Mouse (Mus musculus): ENCODE data around the gene Fbrsl1. TPM values are rescaled to one million over a fixed set of nuclear protein-coding genes. Genes with fewer than 3 reads are reported as not detected.

Fbrsl1 gene
- polyA plus RNA-seq, 1 experiment: 150 TPM

DNA sequence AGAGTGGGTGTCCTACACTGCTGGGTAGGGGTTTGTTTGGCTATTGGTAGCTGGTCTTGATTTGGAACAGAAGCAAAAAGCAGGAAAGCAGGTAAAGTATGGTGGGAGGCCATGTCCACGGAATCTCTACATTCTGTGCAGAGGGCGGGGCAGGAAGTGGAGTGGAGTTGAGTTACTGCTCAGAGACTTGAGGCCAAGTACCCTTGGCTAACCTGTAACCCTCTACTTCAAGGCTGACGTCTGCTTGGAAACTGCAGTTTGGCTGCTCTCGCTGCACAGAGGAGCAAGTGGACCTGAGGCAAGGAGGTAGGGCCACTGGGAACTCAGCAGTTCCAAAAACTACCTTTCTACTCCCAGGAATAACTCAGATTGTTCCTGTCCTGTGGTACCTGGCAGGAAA, 103.8 kb downstream of the Fbrsl1 start, which contains the start of gene Lrcol1:
Lrcol1 (plus strand) TSS at position 207 of the 400 bp plus-strand sequence.
- H3K27ac ChIP-seq (ENCODE audit: insufficient read depth, low read depth, low read length): no peak within 1 kb of the TSS
- H3K27me3 ChIP-seq (ENCODE audit: control insufficient read depth, insufficient read depth, low read length): peaks cover 11% of the 10 kb centered on the region
- no peaks in the 10 kb centered on the region for H3K36me3 ChIP-seq (ENCODE audit: control insufficient read depth, insufficient read depth, low read length)
- no peak within 1 kb of the TSS for H3K4me3 ChIP-seq (ENCODE audit: low read depth, low read length)
- no peak for TF ChIP-seq CTCF (IDR thresholded peaks at IDR 0.05; ENCODE audit: extremely low read depth, insufficient read length, insufficient replicate concordance, low read depth, low read length)
- no peak for TF ChIP-seq POLR2A (IDR thresholded peaks at IDR 0.05; ENCODE audit: low read depth, low read length)
- peaks cover 7% of the 10 kb centered on the region; the same call in 1 of the 2 replicates for H3K4me1 ChIP-seq (ENCODE audit: control insufficient read depth, insufficient read depth, insufficient read length, low read length)
- 56% methylated on average over 4 of the region's 4 CpGs for WGBS

DNA sequence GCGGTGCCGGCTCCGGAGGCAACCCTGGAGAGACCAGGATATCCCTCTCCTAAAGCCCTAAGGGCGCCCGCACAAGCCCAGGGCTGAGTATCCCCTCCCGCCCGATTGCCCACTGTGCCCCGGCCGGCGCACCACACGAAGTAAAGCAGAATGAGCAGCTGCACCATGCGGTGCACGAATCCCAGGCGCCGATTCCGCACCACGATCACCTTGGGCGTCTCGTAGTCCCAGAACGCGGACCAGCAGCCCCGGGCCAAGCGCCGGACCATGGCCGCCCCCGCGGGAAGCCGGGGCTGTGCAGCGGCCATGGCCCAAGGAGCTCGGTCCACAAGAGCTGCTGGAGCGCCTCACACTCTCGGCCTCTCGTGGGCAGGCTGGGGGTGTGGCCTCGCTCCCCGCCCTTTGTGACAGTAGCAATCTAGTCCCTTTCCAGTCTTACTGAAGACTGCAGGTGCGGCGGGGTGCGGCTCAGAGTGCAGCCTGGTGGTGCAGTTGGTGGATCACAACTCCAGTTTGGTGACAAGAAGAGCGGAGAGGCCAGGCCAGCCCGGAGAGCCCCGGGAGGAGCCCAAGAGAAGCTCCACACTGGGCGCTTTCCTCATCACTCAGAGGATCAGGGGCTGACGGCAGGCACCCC, 105.5 kb downstream of the Fbrsl1 start, which contains the start of gene P2rx2:
P2rx2 (minus strand) TSS at position 565 of the 637 bp plus-strand sequence.
- TF ChIP-seq CTCF (IDR thresholded peaks at IDR 0.05; ENCODE audit: extremely low read depth, insufficient read length, insufficient replicate concordance, low read depth, low read length) (no peak), POLR2A (IDR thresholded peaks at IDR 0.05; ENCODE audit: low read depth, low read length) (no peak)
- Histone ChIP-seq H3K27ac (ENCODE audit: insufficient read depth, low read depth, low read length) (no peak within 1 kb of the TSS), H3K4me1 (ENCODE audit: control insufficient read depth, insufficient read depth, insufficient read length, low read length) (peaks cover 7% of the 10 kb centered on the region; the same call in 1 of the 2 replicates), H3K27me3 (ENCODE audit: control insufficient read depth, insufficient read depth, low read length) (peaks cover 11% of the 10 kb centered on the region), H3K4me3 (ENCODE audit: low read depth, low read length) (peak within 1 kb of the TSS; percentile 60), H3K36me3 (ENCODE audit: control insufficient read depth, insufficient read depth, low read length) (no peaks in the 10 kb centered on the region)
- under 1% methylated on average over 43 of the region's 43 CpGs for WGBS

DNA sequence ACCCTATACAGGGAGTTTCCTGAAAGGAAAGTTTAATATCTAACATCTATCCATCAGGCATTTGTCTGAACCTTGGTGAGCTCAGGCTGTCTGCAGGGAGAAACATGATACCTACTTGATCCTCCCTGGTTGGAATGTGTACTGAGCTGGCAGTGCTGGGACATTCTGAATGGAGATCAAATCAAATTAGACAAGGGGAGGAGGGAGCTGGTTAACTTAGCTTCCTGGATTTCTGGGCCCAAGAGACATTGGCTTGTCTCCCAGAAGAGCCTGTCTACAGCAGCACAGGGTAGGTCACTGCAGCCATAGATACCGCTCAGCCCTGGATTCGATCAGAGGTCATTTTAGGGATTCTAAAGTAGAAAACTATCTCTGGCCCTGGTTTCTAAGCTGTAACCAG, 109.5 kb downstream of the Fbrsl1 start:
- peaks cover 7% of the 10 kb centered on the region; the same call in 1 of the 2 replicates for H3K4me1 ChIP-seq (ENCODE audit: control insufficient read depth, insufficient read depth, insufficient read length, low read length)

DNA sequence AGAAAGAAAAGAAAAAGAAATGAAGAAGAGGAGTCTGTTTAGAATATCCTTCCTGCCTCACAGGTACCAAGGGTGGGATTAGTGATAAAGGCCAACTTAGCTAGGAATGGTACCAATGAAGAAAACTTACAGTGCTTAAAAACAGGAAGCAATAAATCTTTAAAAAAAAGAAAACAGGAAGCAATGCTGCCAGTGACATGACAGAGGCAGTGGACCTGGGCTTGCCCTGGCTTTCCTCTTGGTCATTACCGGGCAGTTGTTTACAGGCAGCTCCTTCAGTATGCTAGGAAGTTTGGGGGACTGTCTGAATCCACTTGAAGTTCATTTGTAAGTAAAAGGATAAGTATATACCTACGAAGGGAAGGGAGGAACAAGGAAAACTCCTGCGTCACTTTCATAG, 117.8 kb downstream of the Fbrsl1 start:
- no peak overlapping the region for H3K4me3 ChIP-seq (ENCODE audit: low read depth, low read length)
- peaks cover 13% of the 10 kb centered on the region; the same call in 1 of the 2 replicates for H3K36me3 ChIP-seq (ENCODE audit: control insufficient read depth, insufficient read depth, low read length)
- H3K4me1 ChIP-seq (ENCODE audit: control insufficient read depth, insufficient read depth, insufficient read length, low read length): no peaks in the 10 kb centered on the region
- no peaks in the 10 kb centered on the region for H3K27me3 ChIP-seq (ENCODE audit: control insufficient read depth, insufficient read depth, low read length)
- no peak for TF ChIP-seq POLR2A (IDR thresholded peaks at IDR 0.05; ENCODE audit: low read depth, low read length)
- TF ChIP-seq CTCF (IDR thresholded peaks at IDR 0.05; ENCODE audit: extremely low read depth, insufficient read length, insufficient replicate concordance, low read depth, low read length): no peak
- 79% methylated on average over 3 of the region's 3 CpGs for WGBS
- H3K27ac ChIP-seq (ENCODE audit: insufficient read depth, low read depth, low read length): no peak overlapping the region

More for the DNA sequence above, 109.5 kb downstream of the Fbrsl1 start:
- Histone ChIP-seq H3K27me3 (ENCODE audit: control insufficient read depth, insufficient read depth, low read length) (peaks cover 11% of the 10 kb centered on the region), H3K27ac (ENCODE audit: insufficient read depth, low read depth, low read length) (no peak overlapping the region), H3K36me3 (ENCODE audit: control insufficient read depth, insufficient read depth, low read length) (0 out of 2 replicates have a peak, but pooled peaks cover 2% of the 10 kb centered on the region), H3K4me3 (ENCODE audit: low read depth, low read length) (no peak overlapping the region)
- TF ChIP-seq POLR2A (IDR thresholded peaks at IDR 0.05; ENCODE audit: low read depth, low read length) (no peak), CTCF (IDR thresholded peaks at IDR 0.05; ENCODE audit: extremely low read depth, insufficient read length, insufficient replicate concordance, low read depth, low read length) (no peak)
- 67% methylated on average over 2 of the region's 2 CpGs for WGBS

GRCm38 (mm10) chr5:110313127-110313526, 135.2 kb downstream of the Fbrsl1 start:
- TF ChIP-seq POLR2A (IDR thresholded peaks at IDR 0.05; ENCODE audit: low read depth, low read length) (no peak), CTCF (IDR thresholded peaks at IDR 0.05; ENCODE audit: extremely low read depth, insufficient read length, insufficient replicate concordance, low read depth, low read length) (no peak)

More at GRCm38 (mm10) chr5:110313127-110313526, 135.2 kb downstream of the Fbrsl1 start:
- 95% methylated on average over 3 of the region's 3 CpGs for WGBS
- H3K27me3 ChIP-seq (ENCODE audit: control insufficient read depth, insufficient read depth, low read length): no peaks in the 10 kb centered on the region
- H3K4me3 ChIP-seq (ENCODE audit: low read depth, low read length): no peak overlapping the region
- H3K27ac ChIP-seq (ENCODE audit: insufficient read depth, low read depth, low read length): no peak overlapping the region
- peaks cover 2% of the 10 kb centered on the region for H3K36me3 ChIP-seq (ENCODE audit: control insufficient read depth, insufficient read depth, low read length)
- H3K4me1 ChIP-seq (ENCODE audit: control insufficient read depth, insufficient read depth, insufficient read length, low read length): no peaks in the 10 kb centered on the region

Other genes starting within 250 kb of the Fbrsl1 start
- 2.8 and 4.6 TPM in 2 replicates for gene Ankle2, start 217.5 kb downstream of the Fbrsl1 start, polyA plus RNA-seq (2012; rRNA removed)
- 7.3 and 8.6 TPM in 2 replicates for gene Pgam5, start 178.6 kb downstream of the Fbrsl1 start, polyA plus RNA-seq (2012; rRNA removed)
- gene Pxmp2, start 162.3 kb downstream of the Fbrsl1 start, polyA plus RNA-seq (2012; rRNA removed): 2.5 and 7.1 TPM in 2 replicates
- 3.4 and 5.7 TPM in 2 replicates for gene Pole, start 162.2 kb downstream of the Fbrsl1 start, polyA plus RNA-seq (2012; rRNA removed)
- gene P2rx2, start 105.3 kb downstream of the Fbrsl1 start, polyA plus RNA-seq (2012; rRNA removed): 1.2 and 2.3 TPM in 2 replicates
- not detected in 2 replicates for gene Lrcol1, start 103.8 kb downstream of the Fbrsl1 start, polyA plus RNA-seq (2012; rRNA removed)
- 0.11 and 0.18 TPM in 2 replicates for gene Galnt9, start 95.9 kb upstream of the Fbrsl1 start, polyA plus RNA-seq (2012; rRNA removed)
- 30.9 and 43.6 TPM in 2 replicates for gene Noc4l, start 204.9 kb upstream of the Fbrsl1 start, polyA plus RNA-seq (2012; rRNA removed)
- gene Ddx51, start 204.9 kb upstream of the Fbrsl1 start, polyA plus RNA-seq (2012; rRNA removed): 4.1 and 4.9 TPM in 2 replicates

Data from small intestine, adult 2 months (tissue).